Mouse (Mus musculus) megakaryocyte, embryonic 14.5 days (primary cell): ENCODE measurements around the gene Strbp.

ENCODE experiments used
- FLI1 ChIP-seq: IDR thresholded peaks from 2 replicates; pipeline ENCODE4 v1.6.1; 2012; ENCODE audit warnings: low read length, inconsistent platforms, mixed read lengths
- GATA1 ChIP-seq: IDR thresholded peaks from 3 replicates; pipeline ENCODE4 v1.6.1; 2012; ENCODE audit warnings: mixed read lengths, low read length, inconsistent platforms, borderline replicate concordance

DNA sequence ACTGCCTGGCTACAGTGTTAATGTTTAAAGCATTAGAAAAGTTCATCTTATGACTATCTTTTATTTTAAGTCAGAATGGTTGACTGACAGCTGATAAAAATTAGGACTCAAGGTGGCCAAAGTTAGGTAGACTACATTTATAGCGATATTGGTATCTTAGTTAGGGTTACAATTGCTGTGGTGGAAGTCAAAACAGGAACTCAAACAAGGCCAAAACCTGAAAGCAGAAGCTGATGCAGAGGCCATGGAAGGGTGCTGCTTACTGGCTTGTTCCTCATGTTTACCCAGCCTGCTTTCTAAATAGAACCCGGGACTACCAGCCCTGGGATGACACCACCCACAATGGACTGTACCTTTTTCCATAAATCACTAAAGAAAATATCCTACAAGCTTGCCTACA, 219.5 kb downstream of the Strbp start:
- no peak for TF ChIP-seq FLI1
- no peak for TF ChIP-seq GATA1
